Mouse (Mus musculus) kidney, adult 2 months (tissue): ENCODE measurements around the gene Foxd1.

ENCODE experiments used
- CTCF ChIP-seq: fragments of 200-500 bp; conservative IDR thresholded peaks from 2 replicates; pipeline ENCODE4 v1.5.1; 2011; ENCODE audit warnings: low read depth, mild to moderate bottlenecking, control low read depth, low read length, moderate library complexity, mixed read lengths; ENCODE audit not compliant: insufficient read depth, insufficient read length
- POLR2A ChIP-seq: fragments of 200-500 bp; IDR thresholded peaks from one replicate; pipeline ENCODE4 v1.6.1; 2011; ENCODE audit warnings: low read depth, low read length, control low read depth

GRCm38 (mm10) chr13:98374560-98374959 is 20.5 kb downstream of the Foxd1 start:
- no peak for TF ChIP-seq CTCF
- TF ChIP-seq POLR2A = no peak
